Mouse (Mus musculus) bone marrow macrophage, adult 2 months (primary cell): ENCODE data around the gene Nfatc2ip. TPM values are rescaled to one million over a fixed set of nuclear protein-coding genes. Genes with fewer than 3 reads are reported as not detected.

ENCODE experiments used
- H3K27ac ChIP-seq: 2 replicates; pipeline ENCODE4 v1.5.1; 2012; ENCODE audit warnings: low read depth, low read length; ENCODE audit not compliant: insufficient read depth
- H3K4me1 ChIP-seq: 2 replicates; pipeline ENCODE4 v1.6.1; 2012; ENCODE audit warnings: low read length; ENCODE audit not compliant: control insufficient read depth, insufficient read depth
- H3K4me3 ChIP-seq: 2 replicates; pipeline ENCODE4 v1.5.1; 2012; ENCODE audit warnings: mild to moderate bottlenecking, low read length, moderate library complexity; ENCODE audit not compliant: insufficient read depth
- CTCF ChIP-seq: IDR thresholded peaks from 2 replicates; pipeline ENCODE4 v1.5.1; 2012; ENCODE audit warnings: low read depth, mild to moderate bottlenecking, low read length, moderate library complexity
- POLR2A ChIP-seq: IDR thresholded peaks from 2 replicates; pipeline ENCODE4 v1.6.1; 2012; ENCODE audit warnings: mild to moderate bottlenecking, low read depth, low read length, borderline replicate concordance
- polyA plus RNA-seq: library from polyadenylated mRNA; stranded (reverse); fragments of >200 nt; gene quantifications from 2 replicates; pipeline ENCODE4 v1.2.4, GENCODE M21; 2012; ENCODE audit not compliant: missing spikeins, insufficient read depth, insufficient read length

The Nfatc2ip gene
- polyA plus RNA-seq, 1 experiment: 10.3 TPM

DNA sequence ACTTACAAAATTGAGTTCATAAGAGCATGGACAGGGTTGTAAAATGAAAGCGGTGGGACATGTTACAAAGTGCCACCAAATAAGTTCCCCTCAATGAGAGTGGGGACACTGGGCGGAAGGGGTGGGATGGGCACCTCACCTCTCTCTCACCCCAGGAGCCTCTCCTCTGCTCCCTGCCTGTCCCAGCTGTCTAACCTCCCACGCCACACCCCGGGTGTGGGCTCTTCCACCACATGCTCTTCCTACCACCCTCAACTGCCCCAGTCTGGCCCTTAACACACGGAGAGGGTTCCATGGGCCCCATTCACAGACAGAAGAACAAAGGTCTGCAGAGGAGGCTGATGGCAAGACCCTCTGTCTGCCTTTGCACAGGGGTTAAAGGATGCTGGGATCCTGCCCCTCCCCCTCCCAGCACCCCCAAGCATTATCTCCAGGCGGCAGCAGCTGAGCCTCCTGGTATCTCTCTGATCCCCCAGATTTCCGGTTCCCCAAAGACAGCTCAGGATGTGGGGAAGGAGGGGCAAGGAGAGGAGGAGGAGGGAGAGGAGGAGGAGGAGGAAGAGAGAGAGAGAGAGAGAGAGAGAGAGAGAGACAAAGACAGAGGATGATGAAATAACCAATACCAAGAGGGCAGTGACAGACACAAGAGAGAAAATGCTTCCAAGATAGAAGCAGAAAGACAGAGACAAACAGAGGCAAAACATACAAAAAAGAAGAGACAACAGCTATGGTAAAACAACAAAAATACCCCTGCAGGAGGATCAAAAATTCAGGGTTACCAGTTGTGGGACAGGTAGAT lies 39.5 kb downstream of the Nfatc2ip start:
- H3K27ac ChIP-seq: no peak overlapping the region
- H3K4me1 ChIP-seq: no peaks in the 10 kb centered on the region
- no peak overlapping the region for H3K4me3 ChIP-seq
- no peak for TF ChIP-seq POLR2A
- no peak for TF ChIP-seq CTCF

DNA sequence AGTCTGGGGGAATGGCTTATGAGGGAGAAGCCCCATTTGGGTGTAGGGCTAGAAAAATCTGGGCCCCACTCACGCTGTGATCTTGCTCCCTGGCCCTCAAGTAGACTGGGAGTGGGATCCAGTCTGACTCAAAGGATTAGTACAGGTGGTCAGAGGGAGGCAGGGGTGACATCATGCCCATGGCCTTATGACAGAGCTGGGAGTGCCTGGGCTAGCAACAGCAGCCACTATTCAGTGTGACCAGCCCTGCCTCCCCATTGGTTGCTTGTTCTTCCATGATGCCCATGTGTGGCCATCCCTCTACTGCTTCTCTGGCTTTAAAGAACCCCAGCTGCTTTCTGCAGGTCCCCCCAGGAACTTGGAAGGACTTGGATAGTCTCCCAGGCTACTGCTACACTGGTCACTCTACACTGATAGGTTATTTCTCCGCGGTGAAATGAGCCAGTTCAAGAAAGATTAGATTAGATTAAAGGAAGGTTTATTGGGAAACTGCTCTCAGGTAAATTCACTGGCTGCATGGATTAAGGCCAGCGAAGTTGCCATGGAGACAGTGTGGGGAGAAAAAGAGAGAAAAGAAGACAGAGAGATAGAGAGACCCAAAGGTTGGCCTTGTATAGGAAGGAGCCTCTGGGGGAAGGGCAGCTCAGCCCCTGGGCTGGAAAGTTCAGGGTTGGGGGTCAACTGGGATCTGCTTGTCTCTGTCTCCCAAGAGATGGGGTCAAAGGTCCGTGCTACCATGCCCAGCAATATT lies 40.5 kb downstream of the Nfatc2ip start:
- no peaks in the 10 kb centered on the region for H3K4me1 ChIP-seq
- TF ChIP-seq POLR2A (no peak), CTCF (no peak)
- H3K4me3 ChIP-seq: no peak overlapping the region
- no peak overlapping the region for H3K27ac ChIP-seq

DNA sequence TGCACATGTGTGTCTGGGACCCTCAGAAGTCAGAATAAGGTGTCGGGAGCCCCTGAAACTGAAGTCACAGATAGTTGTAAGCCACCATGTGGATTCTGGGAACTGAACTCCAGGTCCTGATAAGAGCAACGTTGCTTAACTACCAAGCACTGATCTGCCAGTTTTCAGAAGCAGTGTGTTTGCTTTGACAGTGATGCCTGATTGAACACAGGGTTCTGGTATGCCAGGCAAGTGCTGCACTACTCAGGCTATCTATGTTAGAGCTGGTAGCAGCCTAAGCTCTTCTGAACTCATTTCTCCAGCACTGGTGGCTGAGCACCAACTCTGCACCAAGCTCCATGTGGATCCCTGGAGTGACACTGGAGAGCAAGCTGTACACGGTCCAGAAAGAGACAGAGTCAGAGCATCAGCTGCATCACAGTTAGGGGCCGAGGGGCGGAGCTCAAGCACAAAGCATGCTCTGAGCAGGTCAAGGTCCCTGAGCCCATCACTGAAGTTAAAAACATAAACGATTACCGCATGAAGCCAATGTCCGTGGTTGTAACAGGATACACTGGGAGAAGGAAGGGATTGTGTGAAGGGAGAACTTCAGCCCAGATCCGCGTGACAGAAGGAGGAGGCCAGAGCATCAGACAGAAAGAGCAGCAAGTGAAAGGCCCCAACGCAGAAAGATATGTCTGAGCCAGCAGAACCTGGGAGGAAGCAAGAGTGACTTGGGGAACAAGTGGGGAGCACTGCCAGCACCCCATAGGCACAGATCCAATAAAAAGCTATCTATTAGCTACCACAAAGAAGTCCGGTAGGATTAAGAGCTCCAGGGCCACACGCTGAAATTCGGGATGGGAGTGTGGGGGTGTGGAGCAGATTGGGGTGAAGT lies 41.6 kb downstream of the Nfatc2ip start:
- Histone ChIP-seq H3K27ac (no peak overlapping the region), H3K4me1 (no peaks in the 10 kb centered on the region), H3K4me3 (no peak overlapping the region)
- TF ChIP-seq POLR2A: no peak
- TF ChIP-seq CTCF: no peak

DNA sequence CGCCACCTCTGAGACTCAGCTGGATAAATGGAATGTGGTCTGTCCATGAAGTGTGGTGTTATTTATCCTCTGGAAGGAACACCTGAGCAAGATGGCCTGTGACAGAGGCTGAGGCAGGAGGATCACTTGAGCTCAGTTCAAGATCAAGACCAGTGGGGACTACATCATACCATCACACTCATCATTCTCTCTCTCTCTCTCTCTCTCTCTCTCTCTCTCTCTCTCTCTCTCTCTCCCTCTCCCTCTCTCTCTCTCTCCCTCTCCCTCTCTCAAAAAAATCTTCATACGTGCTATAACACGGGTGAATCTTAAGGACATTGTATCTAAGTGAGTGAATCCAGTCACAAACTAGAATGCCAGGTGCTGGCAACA lies 42.6 kb downstream of the Nfatc2ip start:
- H3K4me1 ChIP-seq: no peaks in the 10 kb centered on the region
- no peak for TF ChIP-seq POLR2A
- TF ChIP-seq CTCF: no peak

DNA sequence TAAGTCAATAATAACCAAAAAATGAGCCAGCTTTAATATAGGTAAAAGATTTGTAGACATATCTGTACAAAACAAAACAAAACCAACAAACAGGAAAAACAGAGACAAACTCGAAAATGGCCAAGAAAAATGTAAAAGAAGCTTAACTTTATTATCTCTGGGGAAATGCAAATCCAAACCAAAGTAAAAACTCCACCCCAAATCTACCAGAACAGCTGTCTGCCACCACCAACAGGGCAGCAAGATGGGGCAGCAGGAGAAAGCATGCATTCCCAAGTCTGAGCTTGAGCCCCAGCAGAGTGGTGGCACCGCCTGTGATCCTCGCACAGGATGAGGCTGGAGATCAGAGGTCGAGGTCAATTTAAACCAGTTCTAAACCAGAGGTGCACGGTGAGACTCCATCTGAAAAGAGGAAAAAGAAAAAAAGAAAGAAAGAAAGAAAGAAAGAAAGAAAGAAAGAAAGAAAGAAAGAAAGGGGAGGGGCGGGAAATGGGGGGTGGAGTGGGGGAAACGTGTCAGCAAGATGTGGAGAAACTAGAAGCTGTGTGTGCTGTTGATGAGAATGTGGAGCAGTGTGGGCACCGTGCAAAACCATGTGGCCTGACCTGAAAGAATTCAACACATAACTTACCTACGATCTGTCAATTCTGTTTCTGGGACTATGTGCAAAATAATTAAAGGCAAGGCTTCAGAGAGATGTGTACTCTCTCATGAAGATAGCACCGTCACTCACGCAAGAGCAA lies 43.1 kb downstream of the Nfatc2ip start:
- no peaks in the 10 kb centered on the region for H3K4me1 ChIP-seq
- H3K4me3 ChIP-seq: no peak overlapping the region

More for the DNA sequence above, 42.6 kb downstream of the Nfatc2ip start:
- no peak overlapping the region for H3K4me3 ChIP-seq
- no peak overlapping the region for H3K27ac ChIP-seq

DNA sequence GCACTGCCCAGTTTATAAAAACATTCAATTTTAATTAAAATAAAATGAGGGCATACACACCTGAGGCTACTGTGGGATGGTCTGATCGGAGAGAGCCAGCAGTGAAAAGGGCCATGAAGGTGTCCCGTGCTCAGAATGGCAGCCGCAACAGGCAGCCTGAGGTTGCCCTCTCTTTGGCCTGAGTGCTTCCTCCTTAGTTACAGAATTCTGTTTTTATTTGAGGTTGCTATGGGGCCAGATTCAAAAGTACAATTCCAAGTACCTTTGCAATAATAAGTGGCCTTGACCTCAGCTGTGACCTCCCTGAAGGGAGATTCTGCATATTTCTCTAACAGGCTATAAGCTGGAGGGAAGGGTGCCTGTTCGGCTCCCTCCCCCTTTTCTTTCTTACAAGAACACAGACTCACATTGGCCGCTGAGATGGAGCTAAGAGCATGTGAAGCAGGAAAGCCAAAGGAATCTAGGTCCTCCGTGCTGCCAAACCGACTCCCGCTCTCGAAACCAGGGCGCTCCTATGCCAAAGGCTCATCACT lies 45.1 kb downstream of the Nfatc2ip start:
- Histone ChIP-seq H3K27ac (no peak overlapping the region), H3K4me3 (no peak overlapping the region), H3K4me1 (no peaks in the 10 kb centered on the region)
- TF ChIP-seq POLR2A (no peak), CTCF (no peak)

More for the DNA sequence above, 43.1 kb downstream of the Nfatc2ip start:
- TF ChIP-seq CTCF: no peak
- no peak overlapping the region for H3K27ac ChIP-seq

DNA sequence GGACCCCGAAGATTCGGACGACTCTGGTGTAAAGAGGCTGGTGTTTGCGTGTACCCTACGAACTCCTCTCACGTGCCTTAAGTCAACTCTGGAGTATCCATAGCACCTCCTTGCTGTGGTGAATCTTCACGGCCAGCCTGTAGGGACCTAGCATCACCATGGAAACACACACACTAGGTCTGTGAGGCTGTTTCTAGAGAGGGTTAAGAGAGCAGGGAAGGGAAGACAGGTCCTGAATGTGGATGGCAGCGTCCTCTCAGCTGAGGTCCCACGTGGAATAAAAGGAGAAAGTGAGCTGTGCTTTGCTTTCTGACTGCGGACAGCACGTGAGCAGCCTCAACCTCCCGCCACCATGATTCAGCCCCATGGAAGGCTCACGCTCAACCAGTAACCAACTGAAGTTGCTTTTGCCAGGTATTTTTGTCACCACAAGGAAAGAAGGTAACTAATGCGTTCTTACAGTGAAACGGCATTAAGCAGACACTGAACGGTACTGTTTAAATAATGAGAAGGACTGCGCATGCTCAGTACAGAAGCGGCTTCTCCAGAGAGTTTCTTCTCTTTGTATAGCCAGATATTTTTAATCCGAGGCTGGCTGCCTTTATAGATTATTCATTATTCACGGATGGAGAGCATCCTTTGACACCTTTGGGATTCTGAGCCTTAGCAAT lies 45.7 kb downstream of the Nfatc2ip start:
- Histone ChIP-seq H3K27ac (no peak overlapping the region), H3K4me1 (no peaks in the 10 kb centered on the region), H3K4me3 (no peak overlapping the region)
- TF ChIP-seq POLR2A (no peak), CTCF (no peak)

DNA sequence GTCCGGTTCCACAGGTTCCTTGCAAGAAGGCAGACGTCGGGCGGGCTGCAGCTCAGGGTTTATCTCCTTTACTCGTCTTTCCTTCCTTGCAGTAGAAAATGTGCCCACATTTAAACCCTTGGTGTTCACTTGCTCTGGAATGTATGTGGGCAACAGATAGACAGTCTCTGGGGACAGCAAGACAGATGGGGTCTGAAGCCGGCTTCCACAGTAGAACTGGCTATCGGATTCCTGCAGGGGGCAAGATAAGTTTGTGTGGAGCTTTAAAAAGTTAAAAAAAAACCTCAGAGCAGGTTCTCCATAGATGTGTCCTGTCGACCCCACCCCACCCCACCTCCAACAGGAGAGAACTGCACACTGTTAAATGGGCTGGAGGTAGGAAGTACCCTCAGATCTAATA lies 48.2 kb downstream of the Nfatc2ip start:
- Histone ChIP-seq H3K27ac (no peak overlapping the region), H3K4me3 (no peak overlapping the region), H3K4me1 (no peaks in the 10 kb centered on the region)
- TF ChIP-seq POLR2A (no peak), CTCF (no peak)
